Mouse (Mus musculus) MEL (cell line): ENCODE measurements around the gene Nxnl1.

Source experiments
- CTCF ChIP-seq, 3 experiments: IDR thresholded peaks in 2 of 3; conservative IDR thresholded peaks in 1 of 3; 2 replicates each; pipeline ENCODE4 v1.5.1; 2011 to 2012; ENCODE audit warnings: low read length in 3 of 3, low read depth in 2 of 3, mild to moderate bottlenecking in 2 of 3, improper control_type of control experiment in 1 of 3, inconsistent platforms in 1 of 3, mixed read lengths in 1 of 3, moderate library complexity in 1 of 3; ENCODE audit not compliant: control insufficient read depth in 1 of 3, insufficient read depth in 1 of 3, poor library complexity in 1 of 3, severe bottlenecking in 1 of 3
- RCOR1 ChIP-seq: IDR thresholded peaks from 2 replicates; pipeline ENCODE4 v1.6.1; 2012; ENCODE audit warnings: low read depth, mild to moderate bottlenecking, inconsistent platforms, low read length, improper control_type of control experiment
- TAL1 ChIP-seq: IDR thresholded peaks from 2 replicates; pipeline ENCODE4 v1.6.1; 2012; ENCODE audit warnings: mild to moderate bottlenecking, inconsistent platforms, low read length, moderate library complexity, mixed read lengths
- TBP ChIP-seq: IDR thresholded peaks from 2 replicates; pipeline ENCODE4 v1.8.0; 2011; ENCODE audit warnings: low read depth, low read length, improper control_type of control experiment

- TF ChIP-seq CTCF (IDR thresholded peaks at IDR 0.05 in 2 of 3, conservative IDR thresholded peaks at IDR 0.05 in 1 of 3; ENCODE audit: control insufficient read depth in 1 of 3, insufficient read depth in 1 of 3, low read depth in 2 of 3, low read length in 3 of 3, poor library complexity in 1 of 3, severe bottlenecking in 1 of 3) (no peak), RCOR1 (no peak), TAL1 (no peak), TBP (no peak)
Measured at GRCm38 (mm10) chr8:71562751-71563150, 3.6 kb downstream of the Nxnl1 start.
